Mouse (Mus musculus): ENCODE measurements around the gene St6galnac3.

The St6galnac3 gene

DNA sequence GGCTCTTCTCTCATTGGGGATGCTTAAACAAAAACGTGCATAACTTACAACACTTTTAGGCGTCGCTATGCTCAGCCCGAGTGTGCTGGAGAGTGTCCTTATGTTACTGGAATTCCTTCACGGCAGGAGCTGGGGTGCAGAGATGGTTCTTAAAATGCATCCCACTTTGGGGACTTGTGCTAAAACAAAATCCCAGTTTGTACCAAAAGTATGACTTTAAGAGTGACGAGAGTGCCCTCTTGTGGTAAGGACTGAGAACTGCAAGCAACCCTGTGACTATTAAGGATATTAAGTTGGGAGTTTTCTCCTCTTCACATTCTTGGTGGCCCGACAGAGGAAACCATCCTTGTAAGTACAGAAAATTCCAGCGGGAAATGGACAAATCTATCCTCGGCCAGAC, 69.9 kb downstream of the St6galnac3 start:
- DNase-seq (ENCODE audit: low read depth in 1 of 2, low spot score in 2 of 2): peak in 1 of 2 experiments; percentile 3

DNA sequence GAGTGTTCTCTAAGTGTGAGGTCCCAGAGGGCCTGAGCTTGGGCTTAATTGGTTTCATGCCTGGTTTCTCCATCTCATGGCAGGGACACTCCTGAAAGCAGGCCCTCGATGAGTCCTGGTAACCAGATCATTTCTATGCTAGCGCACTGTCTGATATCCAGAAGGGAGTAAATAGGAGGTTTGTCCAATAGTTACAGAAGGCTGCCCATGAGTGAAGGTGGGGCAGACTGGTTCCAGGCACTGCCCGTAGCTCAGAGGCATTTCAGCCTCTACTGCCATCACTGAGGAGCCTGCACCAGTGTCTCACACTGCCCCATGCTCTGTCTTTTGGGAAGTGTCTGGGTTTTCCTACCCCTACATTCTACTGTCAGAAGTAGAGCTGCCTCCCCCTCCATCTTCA, 72.1 kb downstream of the St6galnac3 start:
- DNase-seq (ENCODE audit: low read depth in 1 of 2, low spot score in 2 of 2): no peak

GRCm38 (mm10) chr3:153648713-153649112, 76.3 kb downstream of the St6galnac3 start:
- no peak for DNase-seq (ENCODE audit: low read depth in 1 of 2, low spot score in 2 of 2)

- DNase-seq (ENCODE audit: low read depth in 1 of 2, low spot score in 2 of 2): no peak
Observed at GRCm38 (mm10) chr3:153645803-153646202, 79.2 kb downstream of the St6galnac3 start.

GRCm38 (mm10) chr3:153643822-153644519, 81.0 kb downstream of the St6galnac3 start:
- DNase-seq (ENCODE audit: low read depth in 1 of 2, low spot score in 2 of 2): no peak

- DNase-seq (ENCODE audit: low read depth in 1 of 2, low spot score in 2 of 2): no peak
Observed at GRCm38 (mm10) chr3:153642826-153643225, 82.1 kb downstream of the St6galnac3 start.

DNA sequence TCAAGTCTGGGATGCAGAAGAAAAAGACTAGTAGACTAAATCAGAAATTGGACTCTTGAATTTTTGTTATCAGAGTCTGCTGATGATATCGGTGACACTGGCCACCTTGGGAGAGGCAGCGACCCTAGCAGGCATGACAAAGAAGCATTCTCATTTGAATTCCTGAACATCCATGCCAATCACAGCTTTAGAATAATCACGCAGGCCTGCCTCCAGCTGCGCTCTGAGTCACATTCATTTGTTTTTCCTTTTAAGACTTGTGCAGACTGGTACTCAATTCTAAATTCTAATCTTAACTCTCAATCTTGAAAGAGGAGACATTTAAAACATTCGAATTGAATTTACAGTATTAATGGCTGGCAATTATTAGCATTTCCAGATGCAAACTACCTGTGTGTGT, 83.2 kb downstream of the St6galnac3 start:
- DNase-seq (ENCODE audit: low read depth in 1 of 2, low spot score in 2 of 2): no peak

- DNase-seq (ENCODE audit: low read depth in 1 of 2, low spot score in 2 of 2): no peak
Observed at GRCm38 (mm10) chr3:153637336-153637735, 87.6 kb downstream of the St6galnac3 start.

GRCm38 (mm10) chr3:153636804-153637153, 88.2 kb downstream of the St6galnac3 start:
- DNase-seq (ENCODE audit: low read depth in 1 of 2, low spot score in 2 of 2): no peak

DNA sequence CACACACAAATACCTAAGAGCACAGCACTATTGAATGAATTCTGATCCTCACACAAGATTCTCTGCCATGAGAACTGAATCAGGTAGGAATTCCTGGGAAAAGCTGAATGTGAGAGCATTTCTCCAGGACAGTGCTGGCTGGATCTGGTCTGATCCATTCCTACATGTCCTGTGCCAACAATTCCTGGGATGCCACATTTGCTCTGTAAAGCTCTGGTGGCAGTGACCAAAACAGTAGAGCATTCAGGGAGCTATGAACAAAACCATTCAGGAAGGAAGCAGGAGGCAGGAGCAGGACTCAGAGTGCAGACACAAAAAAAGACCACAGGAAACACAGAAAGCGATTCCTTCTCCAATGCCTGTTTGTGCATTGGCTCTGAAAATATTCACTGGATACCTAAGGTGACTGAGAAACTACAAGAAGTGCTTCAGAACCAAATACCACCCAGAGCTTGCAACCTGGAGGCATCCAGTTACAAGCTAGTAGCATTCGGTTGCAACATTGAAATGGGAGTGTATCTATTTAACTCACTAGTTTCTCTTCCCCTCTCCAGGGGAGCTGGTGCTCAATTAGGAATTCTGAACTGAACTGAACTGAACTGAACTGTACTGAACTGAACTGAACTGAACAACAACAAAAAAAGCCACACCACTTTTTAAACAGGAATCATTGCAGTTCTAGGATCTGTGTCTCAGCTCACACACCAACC, 88.7 kb downstream of the St6galnac3 start:
- DNase-seq (ENCODE audit: low read depth in 1 of 2, low spot score in 2 of 2): no peak

DNA sequence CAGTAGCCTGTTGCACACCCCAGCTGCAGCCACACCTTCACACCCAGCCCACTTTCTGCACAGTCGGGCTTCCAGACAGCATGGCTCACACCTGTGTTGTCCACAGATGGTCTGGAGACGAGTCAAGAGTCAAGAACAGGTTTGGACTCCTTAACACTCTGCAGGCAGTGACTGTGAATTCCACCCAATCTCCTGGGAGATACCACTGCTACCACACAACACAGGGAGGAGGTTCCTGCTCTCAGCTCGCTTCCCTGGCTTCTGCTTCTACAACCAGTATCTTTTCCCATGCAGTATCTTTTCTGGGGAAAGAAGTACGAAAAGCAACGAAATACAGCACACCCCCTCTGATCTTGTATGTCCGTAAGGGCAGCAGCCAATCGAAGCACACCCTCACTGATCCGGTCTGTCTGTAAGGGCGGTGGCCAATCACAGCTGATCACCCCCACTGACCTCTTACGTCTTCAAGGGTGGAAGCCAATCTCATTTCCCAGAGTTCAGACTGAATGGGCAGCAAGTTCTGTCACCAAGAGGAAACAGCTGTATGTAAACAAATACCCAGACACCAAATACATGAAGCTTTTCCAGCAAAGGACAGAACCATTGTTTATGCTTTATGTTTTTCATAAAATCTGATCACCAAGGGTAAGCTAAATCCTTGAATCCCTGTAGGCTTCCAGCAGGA, 92.8 kb downstream of the St6galnac3 start:
- DNase-seq (ENCODE audit: low read depth in 1 of 2, low spot score in 2 of 2): no peak

- DNase-seq (ENCODE audit: low read depth in 1 of 2, low spot score in 2 of 2): no peak
Observed at GRCm38 (mm10) chr3:153626237-153626636, 98.7 kb downstream of the St6galnac3 start.

DNA sequence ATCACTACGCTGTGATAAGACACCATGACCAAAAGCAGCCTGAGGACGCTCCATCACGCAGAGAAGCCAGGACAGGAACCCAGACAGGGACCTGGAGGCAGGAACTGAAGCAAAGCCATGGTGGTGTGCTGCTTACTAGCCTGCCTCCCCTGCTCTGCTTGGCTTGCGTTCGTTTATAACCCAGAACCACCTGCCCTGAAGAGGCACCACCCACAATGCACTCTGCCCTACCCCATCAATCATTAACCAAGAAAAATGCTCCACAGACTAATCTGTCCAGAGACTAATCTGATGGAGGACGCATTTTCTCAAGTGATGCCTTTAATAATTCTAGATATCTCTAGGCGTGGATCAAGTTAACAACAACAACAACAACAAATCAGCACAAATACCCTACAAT, 106.0 kb downstream of the St6galnac3 start:
- no peak for DNase-seq (ENCODE audit: low read depth in 1 of 2, low spot score in 2 of 2)

- no peak for DNase-seq (ENCODE audit: low read depth in 1 of 2, low spot score in 2 of 2)
Observed at GRCm38 (mm10) chr3:153616849-153617248, 108.1 kb downstream of the St6galnac3 start.

DNA sequence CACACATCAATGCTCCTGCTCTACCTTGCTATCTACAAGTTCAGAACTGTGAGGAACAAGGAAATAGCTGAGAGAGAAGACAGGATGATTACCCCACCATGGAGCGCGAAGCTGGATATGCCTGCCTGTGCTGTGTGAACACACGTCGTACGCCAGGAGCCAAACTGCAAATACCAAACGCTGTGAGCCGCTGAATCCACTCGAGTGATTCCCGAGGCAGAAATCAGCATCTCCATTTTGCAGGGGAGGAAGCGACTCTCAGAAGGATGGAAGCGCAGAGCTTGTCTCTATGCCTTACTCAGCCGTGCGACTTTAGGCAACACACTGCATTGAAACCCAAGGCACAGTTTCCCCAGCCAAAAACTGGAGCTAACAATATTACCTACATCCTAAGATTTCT, 114.7 kb downstream of the St6galnac3 start:
- no peak for DNase-seq (ENCODE audit: low read depth in 1 of 2, low spot score in 2 of 2)

DNA sequence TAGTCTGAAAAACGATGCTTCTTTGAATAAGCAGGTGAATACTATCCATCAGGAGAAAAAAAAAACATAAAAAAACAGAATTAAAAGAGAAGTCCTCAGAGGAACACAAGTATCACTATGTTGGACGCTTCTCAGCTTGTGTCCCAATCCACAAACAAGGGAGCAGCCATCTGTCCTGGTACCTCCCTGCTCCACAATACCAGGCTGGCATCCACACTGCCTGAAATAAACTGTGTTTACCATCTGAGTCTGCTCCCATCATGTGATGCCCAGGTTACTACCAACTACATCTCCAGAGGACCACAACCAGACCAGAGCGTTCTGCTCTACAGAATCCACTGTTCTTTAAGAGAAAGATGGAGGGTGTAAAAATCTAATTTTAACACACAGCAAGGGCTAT, 118.6 kb downstream of the St6galnac3 start:
- DNase-seq (ENCODE audit: low read depth in 1 of 2, low spot score in 2 of 2): no peak

GRCm38 (mm10) chr3:153605767-153606098, 119.2 kb downstream of the St6galnac3 start:
- DNase-seq (ENCODE audit: low read depth in 1 of 2, low spot score in 2 of 2): no peak

DNA sequence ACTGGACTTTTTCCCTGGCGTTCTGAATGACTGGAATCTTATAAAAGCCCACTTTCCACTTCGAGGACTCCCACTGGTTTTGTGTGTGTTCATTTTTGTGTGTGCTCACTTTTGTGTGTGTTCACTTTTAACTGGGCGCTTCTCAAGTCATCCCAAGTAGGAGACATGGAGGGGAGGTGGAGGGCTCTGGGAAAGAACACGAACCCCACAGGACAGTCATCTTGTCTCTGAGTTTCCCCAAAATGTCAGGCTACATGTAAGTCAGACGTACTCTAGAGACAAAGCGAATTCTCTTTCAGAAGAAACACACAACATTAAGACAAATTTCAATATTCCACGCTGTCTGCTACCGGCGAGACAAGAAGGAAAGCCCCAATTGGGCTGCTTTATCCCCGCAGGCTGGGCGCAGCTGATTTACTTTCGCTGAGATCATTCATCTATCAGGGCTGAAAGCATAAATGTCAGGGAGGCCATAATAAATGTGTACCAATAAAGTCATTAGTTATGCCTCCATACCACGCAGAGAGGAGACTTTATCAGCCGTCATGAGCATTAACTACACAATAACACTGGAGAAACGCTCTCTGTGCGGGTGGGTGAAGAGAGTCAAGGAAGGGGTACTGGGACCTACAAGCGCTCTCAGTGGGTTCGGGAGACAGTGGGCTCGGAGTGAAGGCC, 119.7 kb downstream of the St6galnac3 start:
- no peak for DNase-seq (ENCODE audit: low read depth in 1 of 2, low spot score in 2 of 2)

DNA sequence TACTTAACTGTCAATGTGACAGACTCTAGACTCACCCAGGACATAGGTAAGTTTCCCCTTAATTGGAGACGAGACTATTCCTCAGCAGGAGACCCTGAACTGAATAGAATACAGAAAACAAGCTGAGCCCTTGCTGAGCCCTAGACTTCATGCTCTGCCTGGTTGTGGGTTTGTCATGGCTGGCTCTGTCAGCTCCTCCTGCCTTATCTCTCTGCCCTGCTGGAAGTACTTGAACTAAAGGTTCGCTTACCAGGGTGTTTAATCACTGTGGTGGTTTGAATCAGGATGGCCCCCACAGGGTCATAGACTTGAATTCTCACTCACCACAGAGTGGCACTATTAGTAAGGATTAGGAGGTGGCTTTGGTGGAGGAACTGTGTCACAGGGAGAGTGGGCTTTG, 125.8 kb downstream of the St6galnac3 start:
- DNase-seq (ENCODE audit: low read depth in 1 of 2, low spot score in 2 of 2): no peak

DNA sequence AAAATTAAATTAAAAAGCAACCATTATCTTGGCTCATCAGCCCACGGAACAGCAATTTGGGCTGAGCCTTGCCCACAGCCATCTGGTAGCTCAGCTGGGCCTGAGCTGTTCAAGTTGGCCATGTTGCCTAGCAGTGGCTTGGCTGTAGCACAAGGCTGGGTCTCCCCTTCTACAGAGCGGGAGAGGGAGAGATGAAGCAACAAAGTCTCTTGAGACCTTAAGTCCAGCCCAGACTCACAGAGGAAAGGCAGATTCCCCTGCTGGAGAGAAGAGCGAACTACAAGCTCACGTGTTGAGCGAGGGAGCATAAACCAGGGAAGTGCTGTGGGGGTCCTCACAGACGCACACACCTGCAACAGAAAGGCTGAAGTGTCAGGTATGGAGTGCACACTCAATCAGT, 126.3 kb downstream of the St6galnac3 start:
- no peak for DNase-seq (ENCODE audit: low read depth in 1 of 2, low spot score in 2 of 2)

GRCm38 (mm10) chr3:153594531-153594930, 130.4 kb downstream of the St6galnac3 start:
- no peak for DNase-seq (ENCODE audit: low read depth in 1 of 2, low spot score in 2 of 2)

DNA sequence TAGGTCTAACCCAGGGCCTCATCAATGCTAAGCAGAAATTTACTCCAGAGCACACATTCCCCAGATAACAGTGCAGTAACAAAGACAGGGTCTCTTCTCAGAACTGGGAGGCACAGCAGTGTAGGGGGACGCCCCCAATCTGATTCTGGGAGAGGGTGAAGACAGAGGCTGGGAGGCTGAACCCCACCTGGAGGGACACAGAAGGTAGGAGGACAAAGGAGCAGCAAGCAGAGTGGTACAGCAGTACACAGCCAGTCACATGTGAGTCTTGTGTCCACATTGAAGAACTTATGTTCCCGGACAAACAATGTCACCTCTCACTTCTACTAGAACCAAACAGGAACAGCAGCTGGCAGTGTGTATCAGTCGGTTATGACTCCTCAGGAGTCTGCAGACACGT, 131.0 kb downstream of the St6galnac3 start:
- DNase-seq (ENCODE audit: low read depth in 1 of 2, low spot score in 2 of 2): no peak

All from monocyte, adult 2 months (primary cell).